Mouse (Mus musculus): ENCODE measurements around the gene Prodh2. TPM values are rescaled to one million over a fixed set of nuclear protein-coding genes. Genes with fewer than 3 reads are reported as not detected.

Gene Prodh2
- polyA plus RNA-seq (2017; shearing (Covaris generic)): not detected

DNA sequence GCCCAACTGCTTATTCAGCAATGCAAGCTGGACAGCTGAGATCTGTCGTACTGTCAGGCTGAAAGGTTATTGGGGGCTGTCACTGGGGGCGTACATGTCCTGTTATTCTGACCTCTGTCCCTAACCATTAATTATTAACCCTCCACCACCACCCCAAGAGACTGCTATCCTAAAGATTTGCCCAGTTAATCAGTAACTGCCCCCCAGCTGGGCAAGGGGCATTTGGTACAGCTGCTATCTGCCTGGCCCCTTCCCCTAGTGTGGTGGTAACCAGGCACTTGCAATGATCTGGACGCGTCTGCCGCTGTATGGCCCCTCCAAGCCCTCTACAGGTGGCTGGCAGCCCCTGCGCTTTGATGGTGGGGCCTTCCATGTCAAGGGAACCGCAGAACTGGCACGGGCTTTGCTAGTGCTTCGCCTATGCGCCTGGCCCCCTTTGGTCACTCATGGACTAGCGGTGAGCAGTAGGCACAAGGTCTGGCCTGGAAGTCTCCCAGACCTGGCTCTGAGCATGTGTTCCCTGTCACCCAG is at the start of gene Prodh2:
Prodh2 (plus strand) TSS at position 222 of the 531 bp plus-strand sequence.

DNA sequence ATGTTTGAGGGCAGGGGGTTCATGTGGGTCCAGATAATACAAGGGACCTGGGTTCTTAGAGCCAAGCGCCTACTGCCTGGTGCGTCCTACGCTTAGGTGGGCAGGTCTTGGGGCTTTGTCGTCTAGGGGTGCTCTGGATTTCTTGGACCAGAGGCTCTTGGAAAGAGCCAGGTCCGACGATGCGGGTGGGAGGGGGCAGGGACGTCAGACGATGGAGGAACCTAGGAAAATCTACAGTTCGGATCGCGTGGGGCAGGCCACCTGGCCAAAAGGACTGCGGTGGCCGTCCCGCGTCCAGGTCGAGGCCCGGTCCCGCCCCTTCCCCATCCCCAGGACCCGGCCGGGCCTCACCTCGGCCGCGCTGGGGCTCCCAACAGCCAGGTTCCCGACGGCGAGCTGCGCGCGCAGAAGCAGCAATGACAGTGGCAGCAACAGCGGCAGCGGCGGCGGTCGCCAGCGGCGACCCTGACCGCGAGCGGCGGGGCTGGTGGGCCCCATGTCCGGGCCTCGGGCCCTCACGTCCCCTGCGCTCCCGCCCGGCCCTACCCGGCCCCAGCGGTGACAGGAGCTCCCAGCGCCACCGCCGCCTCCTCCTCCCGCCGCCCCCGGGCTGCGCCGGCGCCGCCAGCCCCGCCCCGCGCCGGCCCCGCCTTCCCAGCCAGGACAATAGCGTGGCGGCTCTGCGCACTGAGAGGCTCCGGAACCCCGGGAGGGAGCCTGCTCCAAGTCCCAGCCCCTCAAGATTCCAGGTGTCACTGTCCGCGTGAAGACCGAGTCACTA is 48.3 kb upstream of the Prodh2 start, which contains the start of gene Aplp1:
Aplp1 (minus strand) TSS at position 565 of the 781 bp plus-strand sequence.

DNA sequence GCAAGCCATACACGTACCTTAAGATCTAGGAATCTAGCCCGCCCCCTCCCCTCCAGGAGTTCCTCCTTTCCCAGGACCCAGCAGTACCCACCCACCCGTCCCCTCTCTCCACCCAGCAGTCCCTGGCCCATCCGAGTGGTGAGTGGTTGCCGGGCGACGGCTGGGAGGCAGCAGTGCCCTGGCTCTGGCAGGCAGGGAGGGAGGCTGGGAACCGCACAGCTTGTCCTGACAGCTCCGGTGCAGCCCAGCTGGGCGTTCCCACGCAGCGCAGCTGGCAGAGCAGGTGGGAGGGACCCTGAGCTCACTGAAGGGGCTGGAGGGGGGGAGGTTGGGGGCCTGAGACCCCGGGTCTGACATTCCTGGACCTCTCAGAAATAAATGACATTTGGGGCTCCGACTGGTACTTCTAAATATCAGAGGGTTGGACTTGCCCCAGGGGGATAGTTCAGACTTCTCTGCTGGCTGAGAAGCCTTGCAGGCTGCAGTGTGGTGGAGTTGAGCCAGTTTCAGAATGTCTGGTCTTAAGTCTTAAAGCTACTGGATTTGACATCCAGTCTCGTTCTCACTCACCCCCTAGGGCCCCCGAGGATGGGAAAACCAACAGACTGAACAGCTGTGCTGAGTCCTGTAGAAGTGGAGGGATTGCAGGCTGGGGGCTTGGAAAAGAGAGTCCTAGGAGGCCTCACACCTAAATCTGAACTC is 35.6 kb upstream of the Prodh2 start, which contains the start of the genes Kirrel2 and Nphs1:
Kirrel2 (minus strand) TSS at position 62 of the 702 bp plus-strand sequence.
Nphs1 (plus strand) TSS at position 687 of the 702 bp plus-strand sequence.

DNA sequence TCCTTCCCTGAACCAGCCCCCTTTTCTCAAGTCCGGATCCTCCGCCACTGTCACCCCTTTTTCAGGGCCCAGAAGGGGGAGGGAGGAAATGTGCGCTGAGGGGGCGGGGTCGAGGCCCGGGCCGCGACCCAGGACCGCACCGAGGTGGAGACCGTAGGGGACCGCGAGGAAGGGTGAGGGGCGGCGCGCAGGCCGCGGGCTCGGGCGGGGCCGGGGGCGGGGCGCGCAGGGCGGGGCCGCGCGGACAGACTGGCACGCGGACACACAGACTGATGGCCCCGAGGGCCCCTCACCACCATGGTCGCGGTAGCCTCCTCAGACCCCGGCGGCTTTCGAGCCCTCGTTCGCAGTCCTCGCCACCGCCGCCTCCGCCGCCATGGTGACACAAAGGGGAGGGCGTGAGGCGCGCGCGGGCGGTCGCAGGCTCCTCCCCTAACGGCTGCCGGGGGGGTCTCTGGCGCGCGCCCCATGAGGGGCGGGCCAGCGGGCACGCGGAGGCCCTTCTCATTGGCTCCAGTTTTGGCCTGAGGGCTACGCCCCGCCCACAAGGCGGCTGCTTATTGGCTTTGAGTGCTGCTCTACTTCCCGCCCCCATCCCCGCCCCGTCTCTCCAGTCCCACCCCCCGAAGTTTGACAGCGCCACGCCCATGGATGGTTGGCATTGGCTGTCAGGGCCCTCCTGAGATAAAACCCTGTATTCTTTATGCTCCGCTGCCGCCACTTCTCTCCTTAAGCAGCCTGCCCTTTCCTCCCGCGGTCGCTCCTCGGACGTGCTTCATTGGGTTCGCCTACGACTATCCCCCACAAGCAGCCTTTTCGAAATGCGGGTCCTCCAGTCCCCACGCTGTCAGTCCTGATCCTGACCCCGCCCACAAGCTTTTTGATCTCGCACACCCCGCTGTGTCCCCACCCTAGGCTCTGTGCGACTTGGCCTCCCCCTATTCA is 41.5 kb downstream of the Prodh2 start, which contains the start of gene Arhgap33:
Arhgap33 (minus strand) TSS at position 428 of the 945 bp plus-strand sequence.

DNA sequence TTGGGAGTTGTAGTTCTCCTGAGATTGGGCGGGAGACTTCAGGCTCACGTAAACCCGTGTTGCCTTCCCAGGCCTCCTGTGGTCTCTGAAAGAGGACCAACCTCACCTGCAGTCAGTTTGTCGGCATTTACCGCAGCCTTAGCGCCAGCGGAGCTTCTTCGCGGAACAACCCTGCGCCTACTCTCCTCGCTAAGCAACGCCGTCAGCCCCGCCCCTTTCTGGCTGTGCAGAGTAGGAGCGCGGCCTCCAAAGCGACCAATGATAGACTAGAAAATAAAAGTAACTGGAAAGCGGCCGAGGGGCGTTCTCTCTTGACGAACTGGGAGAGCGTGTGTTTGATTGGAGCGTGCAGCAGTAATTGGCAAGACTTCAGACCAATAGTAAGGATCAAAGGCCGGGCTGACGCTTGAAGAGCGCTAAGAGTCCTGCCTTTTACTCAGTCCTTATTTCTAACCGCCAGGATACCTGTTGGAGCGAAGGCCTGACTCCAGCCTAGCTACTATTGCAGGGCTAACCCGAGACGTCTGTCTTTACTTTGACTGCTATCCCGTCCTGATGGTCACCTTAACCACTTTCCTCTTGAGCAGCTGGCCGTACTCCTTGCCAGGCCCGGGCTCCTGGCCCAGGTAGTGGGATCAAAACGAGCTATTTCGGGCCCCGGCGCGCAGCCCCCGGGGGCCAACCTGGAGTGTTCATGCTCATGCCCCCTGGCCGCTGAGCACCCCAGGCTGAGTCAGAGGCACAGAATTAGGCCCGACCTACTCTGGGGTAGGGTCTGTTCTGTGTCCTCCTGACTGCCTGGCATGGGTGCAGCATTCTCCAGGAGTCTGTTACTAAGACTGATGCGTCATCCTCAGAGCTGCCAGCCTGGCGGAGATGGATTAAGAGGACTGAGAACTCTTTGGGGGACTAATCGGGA is 58.9 kb downstream of the Prodh2 start, which contains the start of the genes Hspb6 and Proser3:
Hspb6 (plus strand) TSS at position 77 of the 919 bp plus-strand sequence.
Proser3 (minus strand) TSS at position 198 of the 919 bp plus-strand sequence.

DNA sequence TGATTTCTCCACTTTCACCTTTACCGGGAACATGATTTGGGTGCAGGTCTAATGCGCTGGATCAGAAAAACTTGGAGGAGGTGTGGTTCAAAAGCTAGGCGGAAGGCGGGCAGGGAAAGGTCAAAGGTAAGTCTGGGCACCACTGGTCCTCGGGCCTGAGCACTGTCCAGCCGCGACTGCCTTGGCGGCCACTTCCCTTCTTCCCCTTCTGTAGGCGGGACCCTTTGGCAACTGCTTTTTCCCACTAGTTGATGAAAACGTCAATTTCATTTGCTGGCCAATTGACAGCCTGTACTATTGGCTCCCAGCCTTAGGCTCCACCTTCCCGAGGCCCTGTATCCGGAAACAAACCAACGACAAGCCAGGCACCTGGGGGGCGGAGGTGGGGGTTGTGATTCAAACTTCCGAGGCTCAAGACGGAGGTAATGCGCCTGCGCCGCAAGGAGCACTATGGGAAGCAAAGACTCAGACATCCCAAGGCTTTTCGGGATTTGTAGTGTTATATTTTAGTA is 66.1 kb downstream of the Prodh2 start, which contains the start of gene Lin37:
Lin37 (minus strand) TSS at position 396 of the 512 bp plus-strand sequence.

Other genes with a start within 250 kb of the Prodh2 start
- gene Thap8, start 213.5 kb upstream of the Prodh2 start, polyA plus RNA-seq (2017; shearing (Covaris generic)): 0.69 TPM
- 5.3 TPM for gene Wdr62, start 213.2 kb upstream of the Prodh2 start, polyA plus RNA-seq (2017; shearing (Covaris generic))
- gene Clip3, start 201.9 kb upstream of the Prodh2 start, polyA plus RNA-seq (2017; shearing (Covaris generic)): 4.2 TPM
- gene Alkbh6, start 184.9 kb upstream of the Prodh2 start, polyA plus RNA-seq (2017; shearing (Covaris generic)): 157 TPM
- 13.5 TPM for gene Syne4, start 178.8 kb upstream of the Prodh2 start, polyA plus RNA-seq (2017; shearing (Covaris generic))
- not detected for gene E130208F15Rik, start 171.9 kb upstream of the Prodh2 start, polyA plus RNA-seq (2017; shearing (Covaris generic))
- 7.4 TPM for gene Sdhaf1, start 169.7 kb upstream of the Prodh2 start, polyA plus RNA-seq (2017; shearing (Covaris generic))
- not detected for gene Lrfn3, start 130.8 kb upstream of the Prodh2 start, polyA plus RNA-seq (2017; shearing (Covaris generic))
- gene Tyrobp, start 79.9 kb upstream of the Prodh2 start, polyA plus RNA-seq (2017; shearing (Covaris generic)): 7.0 TPM
- gene Hcst, start 73.8 kb upstream of the Prodh2 start, polyA plus RNA-seq (2017; shearing (Covaris generic)): 514 TPM
- 102 TPM for gene Nfkbid, start 71.9 kb upstream of the Prodh2 start, polyA plus RNA-seq (2017; shearing (Covaris generic))
- gene Aplp1, start 48.1 kb upstream of the Prodh2 start, polyA plus RNA-seq (2017; shearing (Covaris generic)): 3.1 TPM
- gene Kirrel2, start 35.9 kb upstream of the Prodh2 start, polyA plus RNA-seq (2017; shearing (Covaris generic)): not detected
- gene Nphs1, start 35.3 kb upstream of the Prodh2 start, polyA plus RNA-seq (2017; shearing (Covaris generic)): not detected
- 1.8 TPM for gene Arhgap33, start 41.4 kb downstream of the Prodh2 start, polyA plus RNA-seq (2017; shearing (Covaris generic))
- gene Hspb6, start 58.6 kb downstream of the Prodh2 start, polyA plus RNA-seq (2017; shearing (Covaris generic)): 5.2 TPM
- 10.0 TPM for gene Proser3, start 58.7 kb downstream of the Prodh2 start, polyA plus RNA-seq (2017; shearing (Covaris generic))
- gene Lin37, start 66.2 kb downstream of the Prodh2 start, polyA plus RNA-seq (2017; shearing (Covaris generic)): 117 TPM
- gene U2af1l4, start 69.7 kb downstream of the Prodh2 start, polyA plus RNA-seq (2017; shearing (Covaris generic)): 68.8 TPM
- gene Gm49396, start 69.7 kb downstream of the Prodh2 start, polyA plus RNA-seq (2017; shearing (Covaris generic)): 97.7 TPM
- 274 TPM for gene Psenen, start 70.0 kb downstream of the Prodh2 start, polyA plus RNA-seq (2017; shearing (Covaris generic))
- 171 TPM for gene Igflr1, start 71.8 kb downstream of the Prodh2 start, polyA plus RNA-seq (2017; shearing (Covaris generic))
- gene Kmt2b, start 95.1 kb downstream of the Prodh2 start, polyA plus RNA-seq (2017; shearing (Covaris generic)): 8.9 TPM
- 15.6 TPM for gene Zbtb32, start 105.3 kb downstream of the Prodh2 start, polyA plus RNA-seq (2017; shearing (Covaris generic))
- gene Upk1a, start 119.2 kb downstream of the Prodh2 start, polyA plus RNA-seq (2017; shearing (Covaris generic)): 0.65 TPM
- gene Cox6b1, start 132.5 kb downstream of the Prodh2 start, polyA plus RNA-seq (2017; shearing (Covaris generic)): 713 TPM
- gene Etv2, start 142.2 kb downstream of the Prodh2 start, polyA plus RNA-seq (2017; shearing (Covaris generic)): not detected
- 195 TPM for gene Rbm42, start 156.7 kb downstream of the Prodh2 start, polyA plus RNA-seq (2017; shearing (Covaris generic))
- 40.4 TPM for gene Haus5, start 171.4 kb downstream of the Prodh2 start, polyA plus RNA-seq (2017; shearing (Covaris generic))
- gene Pmis2, start 178.0 kb downstream of the Prodh2 start, polyA plus RNA-seq (2017; shearing (Covaris generic)): not detected
- not detected for gene 2200002J24Rik, start 205.3 kb downstream of the Prodh2 start, polyA plus RNA-seq (2017; shearing (Covaris generic))
- gene Atp4a, start 218.6 kb downstream of the Prodh2 start, polyA plus RNA-seq (2017; shearing (Covaris generic)): not detected
- gene Tmem147, start 235.9 kb downstream of the Prodh2 start, polyA plus RNA-seq (2017; shearing (Covaris generic)): 133 TPM

All from CD4-positive, CD25-positive, alpha-beta regulatory T cell, adult 9 weeks (primary cell).